Mouse (Mus musculus) left cerebral cortex, postnatal 4 days (tissue): ENCODE measurements around the gene Stard5. TPM values are rescaled to one million over a fixed set of nuclear protein-coding genes. Genes with fewer than 3 reads are reported as not detected.

Experiments
- DNase-seq: peaks from one replicate; pipeline ENCODE4 v3.0.0-alpha.2; 2022
- intact Hi-C: fragments of 180-260 bp; cut with DNase I; formaldehyde crosslinking; loops from one replicate; pipeline ENCODE4 v1.15.1; 2025
- total RNA-seq, 2 experiments: library from RNA; stranded (reverse); gene quantifications; 2 replicates each; pipeline ENCODE4 v1.2.3; 2021

The Stard5 gene
- total RNA-seq, result 10 to 100 TPM; 10.2 to 10.4 TPM

DNA sequence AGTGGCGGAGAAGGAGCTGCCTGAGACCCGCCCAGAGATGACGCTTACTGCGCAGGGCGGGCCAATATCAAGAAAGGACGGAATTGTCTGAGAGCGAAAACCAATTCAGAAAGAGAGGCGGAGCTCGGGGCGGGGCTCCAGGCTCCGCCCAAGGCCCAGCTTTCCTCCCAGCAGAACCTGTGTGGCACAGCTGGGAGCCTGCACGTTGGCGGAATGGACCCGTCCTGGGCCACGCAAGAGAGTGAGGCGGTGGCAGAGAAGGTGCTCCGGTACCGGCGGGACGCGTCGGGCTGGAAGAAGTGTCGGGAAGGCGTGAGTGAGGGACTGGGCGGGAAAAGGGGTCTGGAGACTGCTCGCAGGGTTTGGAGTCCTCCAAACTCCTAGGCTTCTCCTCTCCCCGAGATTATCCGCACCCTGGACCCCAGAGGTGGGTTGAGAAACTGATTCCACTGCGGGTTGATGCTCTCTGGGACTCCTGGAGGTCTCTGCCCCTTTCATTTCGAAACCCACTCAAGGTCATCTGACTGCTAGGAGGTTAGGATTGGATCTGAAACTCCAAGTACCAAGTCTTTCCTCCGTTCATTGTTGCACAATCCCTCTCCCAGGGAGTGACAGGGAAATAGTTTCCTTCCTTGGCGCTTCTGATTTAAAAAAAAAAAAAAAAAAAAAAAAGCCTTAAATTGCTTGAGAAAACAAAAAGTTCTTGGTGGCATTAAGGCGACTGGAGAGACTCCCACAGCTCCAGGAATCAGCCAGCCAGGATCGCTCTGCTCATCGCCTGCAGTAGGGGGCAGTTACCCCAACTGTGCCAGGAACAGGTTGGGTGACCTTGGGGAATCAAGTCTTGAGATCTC is at the start of gene Stard5:
Stard5 (plus strand) TSS at position 132 of the 854 bp plus-strand sequence.
- intact Hi-C loops, result no loop called here
- DNase-seq, result peak; percentile 84

DNA sequence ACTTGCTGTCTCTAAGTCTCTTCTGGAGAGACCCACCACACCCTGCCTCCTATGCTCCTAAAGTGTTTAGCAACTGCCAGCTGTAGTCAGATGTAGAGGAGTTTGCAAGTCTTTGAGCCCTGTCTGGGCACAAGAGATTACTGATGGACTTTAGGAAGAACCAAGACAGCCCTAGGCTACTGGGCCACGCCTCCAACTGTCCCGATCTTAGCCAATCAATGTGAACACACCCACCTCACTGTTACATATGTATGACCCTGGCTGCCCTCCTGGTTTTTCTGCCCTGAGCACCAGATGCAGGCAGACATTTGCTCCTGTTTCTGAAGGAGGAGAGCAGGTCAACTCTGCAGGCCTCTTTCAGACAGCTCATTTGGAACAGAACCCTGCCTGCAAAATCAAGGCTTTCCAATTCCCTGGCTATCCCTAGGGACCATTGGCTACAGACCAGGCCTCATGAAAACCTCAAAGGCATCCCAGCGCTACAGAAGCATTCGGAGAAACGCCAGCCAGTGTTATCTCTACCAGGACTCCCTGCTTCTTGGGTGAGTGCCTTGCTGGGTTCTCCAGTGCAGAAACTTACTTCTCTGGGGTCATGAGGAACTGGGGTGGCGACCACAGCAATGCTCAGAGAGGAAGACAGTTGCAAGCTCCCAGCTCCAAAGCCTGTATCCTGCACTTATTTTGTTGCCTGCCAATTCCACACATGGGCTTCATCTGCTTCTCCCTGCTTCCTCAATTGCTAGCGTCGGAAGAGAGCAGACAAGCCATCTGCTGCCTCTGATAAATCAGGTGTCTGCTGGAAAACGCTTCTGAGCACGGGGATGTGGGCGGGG is 46.9 kb upstream of the Stard5 start, which contains the start of gene Tmc3:
Tmc3 (plus strand) TSS at position 289 of the 833 bp plus-strand sequence.
- intact Hi-C loops, result no loop called here
- peak; percentile 71 for DNase-seq

DNA sequence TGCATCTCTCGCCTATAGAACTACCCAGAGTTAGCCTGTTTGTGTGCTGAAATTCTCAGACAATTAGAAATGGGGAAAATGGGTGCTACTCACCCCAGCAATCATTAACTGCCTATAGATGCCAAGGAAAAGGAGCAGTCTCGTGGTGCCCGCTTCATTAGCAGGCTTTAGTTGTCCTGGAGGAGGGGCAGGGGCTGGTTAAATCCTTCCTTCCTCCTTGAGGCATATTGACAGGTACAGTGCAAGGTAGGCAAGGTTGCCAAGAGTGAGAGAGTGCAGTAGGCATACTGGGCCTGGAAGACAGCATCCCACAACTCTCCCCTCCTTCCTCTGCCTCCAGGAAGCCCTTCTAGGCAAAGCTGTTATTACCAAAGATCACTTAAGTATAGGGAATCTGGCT is 37.7 kb upstream of the Stard5 start:
- intact Hi-C loops, result no loop called here
- DNase-seq, result no peak

DNA sequence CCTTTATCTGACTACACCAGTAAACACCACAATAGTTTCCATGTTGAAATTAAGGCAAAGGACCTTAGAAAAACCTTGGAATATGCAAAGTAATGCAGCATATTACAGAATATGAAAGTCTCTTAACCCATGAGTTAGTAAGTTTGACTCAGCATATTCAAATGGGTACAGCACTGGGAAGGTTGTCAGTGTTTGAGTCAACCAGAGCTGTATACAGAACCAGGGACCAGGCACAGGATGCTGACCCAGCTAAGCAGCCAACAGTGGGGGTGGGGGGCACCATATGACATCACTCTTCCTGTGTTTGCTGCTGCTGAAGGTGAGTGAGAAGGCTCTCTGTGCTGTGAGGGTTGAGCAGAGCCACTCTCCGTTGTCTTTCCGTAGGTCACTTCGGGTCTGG is 34.7 kb upstream of the Stard5 start:
- intact Hi-C loops, result no loop called here
- no peak for DNase-seq

DNA sequence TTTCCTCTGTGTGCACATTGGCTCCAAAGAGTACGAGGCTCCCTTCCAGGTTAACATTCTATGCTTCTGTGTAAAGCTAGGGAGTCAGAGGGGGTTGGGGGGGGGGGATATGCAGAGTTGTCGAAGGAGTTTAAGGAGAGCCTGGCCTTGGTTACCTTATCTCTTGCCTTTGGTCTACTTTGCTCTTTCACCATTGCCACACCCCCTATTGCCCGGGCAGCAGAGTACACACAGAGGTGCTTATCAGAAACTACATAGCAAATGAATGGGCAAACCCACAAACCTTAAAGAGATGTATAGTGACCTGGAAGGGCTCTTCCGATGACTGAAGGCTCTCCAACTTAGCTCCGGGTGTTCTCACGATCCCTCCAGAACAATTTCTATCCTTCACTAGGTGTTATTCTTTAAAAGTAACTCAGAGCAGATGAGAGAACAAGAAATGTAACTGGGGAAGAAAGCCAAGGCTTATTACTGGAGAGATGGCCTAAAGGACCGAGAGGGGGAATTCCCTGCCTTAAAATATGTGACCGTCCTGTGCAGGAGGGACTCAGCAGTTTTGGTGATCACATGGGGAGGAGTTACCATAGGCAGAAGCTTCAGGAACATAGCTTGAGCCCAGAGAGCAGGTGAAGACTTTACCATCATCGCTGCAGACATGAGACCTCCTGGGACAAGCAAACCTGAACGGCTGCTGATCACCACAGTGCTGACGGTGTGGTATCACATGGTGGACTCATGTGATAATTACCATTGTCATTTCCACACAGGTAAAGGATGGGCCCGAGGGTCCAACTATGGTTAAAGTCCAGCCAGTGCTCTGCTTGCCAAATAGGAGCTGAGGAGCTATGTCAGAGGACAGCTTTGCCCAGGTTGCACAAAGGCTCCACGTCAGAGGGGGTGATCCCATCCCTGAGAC is 32.5 kb upstream of the Stard5 start:
- DNase-seq, result no peak
- intact Hi-C loops, result no loop called here

DNA sequence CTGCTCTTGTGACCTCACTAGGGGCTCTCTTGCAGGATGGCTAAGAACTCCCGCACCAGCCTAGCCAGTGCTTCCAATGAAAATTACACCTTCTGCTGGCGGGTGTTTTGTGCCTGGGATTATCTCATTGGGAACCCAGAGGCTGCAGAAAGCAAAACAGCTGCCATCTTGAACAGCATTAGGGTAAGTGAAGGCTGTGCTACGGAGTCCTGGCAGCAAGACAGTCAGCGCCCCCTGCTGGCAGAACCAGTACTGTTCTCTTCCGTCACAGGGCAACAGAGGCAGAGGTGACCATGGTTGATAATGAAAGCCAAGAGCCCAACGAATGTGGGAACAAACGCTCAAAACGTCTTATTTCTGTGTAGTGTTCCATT is 31.9 kb upstream of the Stard5 start:
- DNase-seq, result peak; percentile 51
- intact Hi-C loops, result no loop called here

DNA sequence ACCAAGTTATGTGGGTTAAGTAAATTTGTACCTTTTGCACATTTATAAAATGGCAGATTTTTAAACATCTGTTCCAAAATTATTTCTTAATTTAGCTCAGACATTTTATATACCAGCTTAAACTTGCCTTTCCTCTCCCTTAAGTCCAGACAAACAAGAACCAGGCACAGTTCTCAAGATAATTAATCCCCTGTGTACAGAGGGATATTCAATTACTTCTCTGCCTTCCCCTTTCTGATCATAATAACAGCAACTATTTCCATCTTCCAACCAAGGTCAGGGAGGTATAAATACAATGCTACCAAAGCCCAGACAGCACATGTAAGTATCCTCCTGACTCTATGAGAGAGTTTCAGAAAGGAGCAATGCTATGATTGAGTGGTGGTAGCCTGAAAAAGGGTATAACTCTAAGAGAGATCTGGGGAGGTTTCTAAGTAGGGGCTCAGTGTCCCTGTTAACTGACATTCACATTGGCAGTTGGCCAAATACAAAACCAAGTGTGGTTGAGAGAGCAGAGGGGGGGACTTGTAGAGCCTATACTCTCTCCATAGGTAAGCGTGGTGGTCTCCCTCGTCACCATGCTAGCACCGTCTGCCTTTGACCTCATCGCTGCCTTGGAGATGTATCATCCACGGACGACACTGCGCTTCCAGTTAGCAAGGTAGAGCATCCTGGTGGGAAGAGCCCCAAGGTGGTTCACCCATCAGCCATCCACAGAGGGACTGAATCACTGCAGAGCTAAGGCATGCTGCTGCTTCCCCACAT is 27.4 kb upstream of the Stard5 start:
- intact Hi-C loops, result no loop called here
- no peak for DNase-seq

DNA sequence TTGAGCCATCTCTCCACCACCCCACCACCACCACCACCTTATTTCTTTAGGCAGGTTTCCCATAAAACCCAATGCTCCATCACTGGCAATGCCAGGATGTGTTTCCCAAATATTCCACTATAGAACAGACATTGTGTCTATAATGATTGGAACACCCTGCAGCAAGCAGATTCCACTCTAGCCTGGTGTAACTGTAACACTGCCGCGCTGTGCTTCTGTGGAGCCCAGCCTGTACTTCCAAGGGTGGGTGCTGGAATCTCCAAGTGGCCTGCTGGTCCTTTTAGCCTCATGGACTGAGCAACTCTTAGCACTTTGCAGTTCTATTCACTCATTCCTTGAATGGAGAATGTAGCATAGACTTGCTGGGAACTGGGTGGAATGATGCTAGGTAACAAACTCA is 25.0 kb upstream of the Stard5 start:
- DNase-seq, result no peak
- intact Hi-C loops, result no loop called here

DNA sequence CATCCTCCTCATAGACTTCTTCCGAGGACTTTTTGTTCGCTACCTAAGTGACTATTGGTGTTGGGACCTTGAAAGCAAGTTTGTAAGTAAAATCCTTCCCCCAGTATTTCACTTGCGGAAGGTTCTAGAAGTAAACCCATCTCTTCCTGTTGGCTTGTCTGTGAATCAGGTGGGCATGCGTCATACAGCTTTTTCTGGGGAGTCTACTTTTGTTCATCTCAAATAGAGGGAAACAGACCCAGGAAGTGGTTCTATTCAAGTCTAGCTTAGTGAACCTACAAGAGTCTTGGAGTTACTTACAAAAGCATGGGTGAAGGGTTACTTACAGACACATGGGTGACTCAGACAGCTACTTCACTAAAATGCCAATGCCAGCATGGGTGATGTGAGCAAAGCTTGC is 21.9 kb upstream of the Stard5 start:
- no peak for DNase-seq
- intact Hi-C loops, result no loop called here

DNA sequence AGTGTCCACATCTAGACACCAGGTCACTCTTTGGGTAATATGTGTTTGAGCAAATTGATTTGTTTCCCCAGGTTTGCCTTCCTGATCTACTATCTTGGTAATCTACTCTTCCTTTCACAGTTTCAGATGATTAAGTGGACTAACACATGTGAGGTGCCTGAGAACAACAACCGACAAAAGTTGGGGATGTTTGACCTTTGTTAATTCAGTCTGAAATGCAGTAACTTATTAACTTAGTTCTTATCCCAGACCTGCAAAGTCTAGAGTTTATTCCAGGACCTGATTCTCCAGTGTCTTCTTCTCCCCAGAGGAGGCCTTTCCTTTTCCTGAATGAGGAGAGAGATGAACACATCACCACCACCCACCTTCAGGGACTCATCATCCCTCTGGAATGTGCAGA is 19.9 kb upstream of the Stard5 start:
- no peak for DNase-seq
- intact Hi-C loops, result no loop called here

DNA sequence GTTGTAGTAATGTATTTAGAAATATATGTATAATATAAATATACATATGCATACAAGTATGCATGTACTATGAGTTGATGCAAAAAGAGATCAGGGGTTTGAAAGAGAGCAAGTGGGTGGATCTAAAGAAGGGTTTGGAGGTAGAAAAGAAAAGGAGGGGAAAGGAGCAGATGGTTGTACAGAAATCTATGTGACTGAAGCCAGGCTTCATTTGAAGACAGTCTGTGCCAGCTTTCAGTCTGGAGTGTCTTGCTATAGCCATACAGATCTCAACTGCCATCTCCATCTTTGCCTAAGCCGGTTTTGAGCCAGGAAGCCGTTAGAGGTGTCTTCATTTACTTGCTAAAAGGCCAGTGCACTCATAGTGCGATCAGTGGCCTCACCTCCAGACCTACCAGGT is 16.5 kb upstream of the Stard5 start:
- DNase-seq, result no peak
- intact Hi-C loops, result no loop called here

DNA sequence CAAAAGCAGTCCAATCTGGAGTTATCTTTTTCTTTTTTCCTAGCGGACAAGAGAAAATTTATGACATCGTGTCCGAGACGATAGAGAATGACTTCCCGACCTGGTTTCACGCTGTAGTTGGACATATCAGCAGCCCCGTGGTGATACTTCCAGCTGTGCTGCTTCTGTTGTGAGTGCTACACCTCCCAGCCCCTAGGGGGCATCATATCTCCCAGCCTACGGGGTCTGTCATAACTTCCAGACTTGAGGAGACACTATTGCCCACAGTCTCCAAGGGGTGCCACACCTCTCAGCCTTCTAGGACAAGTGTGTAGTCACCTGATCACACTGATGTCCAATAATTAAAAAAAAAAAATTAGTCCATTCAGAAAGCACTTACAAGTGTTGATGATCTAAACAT is 15.9 kb upstream of the Stard5 start:
- intact Hi-C loops, result no loop called here
- DNase-seq, result no peak

DNA sequence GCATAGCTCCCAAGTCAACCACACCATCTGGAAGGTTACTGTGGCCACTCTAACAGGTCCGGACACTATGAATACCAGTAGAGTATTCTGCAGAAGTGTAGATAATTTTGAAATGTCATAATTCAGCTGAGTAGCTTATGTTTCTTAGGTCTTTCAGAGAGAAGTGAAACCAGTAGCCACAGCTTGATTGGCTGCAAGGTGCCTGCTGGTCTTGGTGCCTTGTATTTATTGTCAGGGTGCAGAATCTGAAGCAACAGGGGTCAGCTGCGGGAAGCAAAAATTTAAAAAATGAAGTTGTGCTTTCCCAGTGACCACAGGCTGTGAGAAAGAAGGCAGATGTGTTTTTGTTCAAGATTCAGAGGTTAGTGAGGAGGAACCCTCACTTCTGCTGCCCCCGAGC is 15.5 kb upstream of the Stard5 start:
- DNase-seq, result no peak
- intact Hi-C loops, result no loop called here

DNA sequence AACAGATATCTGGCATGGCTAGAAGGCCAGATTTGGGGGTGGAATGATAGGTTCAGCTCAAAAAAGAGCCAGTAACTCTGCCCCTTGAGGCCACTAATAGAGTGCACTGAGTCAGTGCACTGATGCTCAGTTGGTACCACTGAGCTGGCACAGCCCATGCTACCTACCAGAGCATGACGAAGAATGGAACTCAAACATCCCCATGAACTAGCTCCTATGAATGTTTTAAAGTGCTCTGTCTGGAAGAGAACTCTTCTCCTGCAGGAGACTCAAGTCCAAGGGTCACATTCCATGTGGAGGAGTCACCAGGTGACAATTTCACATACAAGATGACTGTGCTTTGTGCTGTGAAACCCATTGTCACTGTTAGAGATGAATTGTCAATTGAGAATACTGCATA is 13.1 kb upstream of the Stard5 start:
- intact Hi-C loops, result no loop called here
- no peak for DNase-seq

DNA sequence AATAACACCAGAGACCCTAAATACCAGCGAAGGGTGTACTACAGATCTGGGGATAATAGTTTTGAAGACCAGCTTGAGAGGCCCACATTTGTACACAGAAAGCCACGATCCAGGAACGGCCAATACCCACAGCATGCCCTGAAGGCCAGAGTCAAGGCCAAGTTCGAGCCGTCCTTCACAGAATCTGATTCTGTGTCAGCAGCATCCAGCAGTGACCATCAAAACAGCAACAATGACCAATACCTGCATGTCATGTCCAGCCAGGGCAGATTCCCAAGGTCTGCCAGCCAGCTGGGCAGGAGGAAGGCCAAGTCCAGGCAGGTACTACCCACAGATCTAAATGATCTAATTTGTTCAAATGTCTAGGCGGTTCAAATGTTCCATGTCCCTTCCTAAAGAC is 9.2 kb upstream of the Stard5 start:
- no peak for DNase-seq
- intact Hi-C loops, result no loop called here

DNA sequence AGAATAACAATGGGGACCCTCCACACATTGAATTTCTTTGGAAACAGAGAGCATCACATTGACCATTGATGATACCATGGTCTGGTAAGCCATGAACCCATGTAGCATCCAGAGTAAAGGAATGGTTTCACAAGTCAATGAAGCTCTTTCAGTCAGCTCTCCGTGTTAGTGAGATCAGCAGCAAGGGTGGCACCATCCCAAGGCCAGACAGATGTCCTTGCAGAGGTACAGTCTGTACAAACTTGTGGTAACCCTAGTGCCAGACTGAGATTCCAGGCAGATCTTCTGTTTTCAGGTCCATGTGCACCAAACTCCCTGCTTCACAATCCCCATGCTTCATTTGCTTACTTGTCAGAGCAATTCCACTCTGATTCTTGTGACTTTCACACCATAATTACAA is 7.7 kb upstream of the Stard5 start:
- DNase-seq, result no peak
- intact Hi-C loops, result no loop called here

DNA sequence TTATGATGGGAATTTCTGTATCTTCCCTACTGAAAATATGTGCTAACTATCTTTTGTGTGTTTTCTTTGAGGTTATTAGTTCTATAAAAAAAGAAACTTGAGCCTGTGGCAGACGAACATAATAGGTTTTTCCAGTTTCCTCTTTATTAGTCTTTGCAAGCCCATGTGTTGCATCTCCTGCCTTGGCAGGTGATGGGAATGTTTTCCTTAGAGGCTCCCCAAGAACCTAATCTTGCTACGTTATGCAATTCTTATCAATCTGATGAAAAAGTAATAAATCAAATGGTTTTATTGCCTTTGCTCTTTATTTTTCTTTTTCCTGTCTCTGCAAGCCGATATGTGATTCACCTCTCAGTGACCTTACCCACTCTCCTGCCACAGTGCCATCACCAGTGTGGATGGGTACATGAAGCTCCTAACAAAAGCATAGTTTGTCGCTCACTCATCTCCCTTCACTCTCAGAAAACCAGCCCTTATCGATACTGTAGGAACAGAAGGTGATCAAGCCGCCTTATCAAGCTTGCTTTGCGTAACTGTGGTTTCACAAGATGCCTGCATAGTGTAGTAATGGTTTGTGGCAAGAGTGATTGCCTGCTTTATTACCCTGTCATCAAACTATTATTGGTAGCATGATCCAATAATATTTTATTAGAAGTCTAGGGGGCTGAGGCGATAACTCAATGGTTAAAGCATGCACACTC is 5.1 kb upstream of the Stard5 start:
- no peak for DNase-seq
- intact Hi-C loops, result no loop called here

DNA sequence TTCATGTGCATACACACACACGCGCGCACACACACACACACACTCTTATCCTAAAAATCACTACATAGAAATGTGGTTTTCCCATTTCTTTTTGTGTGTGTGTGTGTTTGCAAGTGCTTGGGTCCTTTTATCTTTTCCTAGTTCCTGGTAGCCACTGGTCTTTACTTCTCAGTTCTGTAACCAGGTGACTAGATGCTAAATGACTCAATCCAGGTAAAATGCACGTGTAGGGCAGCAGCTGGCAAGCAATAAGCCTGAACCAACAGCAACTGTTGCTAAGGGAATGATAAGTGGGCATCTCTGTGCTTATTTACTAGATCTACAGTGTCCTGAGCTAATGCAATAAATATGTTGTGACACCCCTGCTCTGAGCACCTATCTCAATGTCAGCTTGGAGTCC is 4.4 kb upstream of the Stard5 start:
- intact Hi-C loops, result no loop called here
- DNase-seq, result no peak

DNA sequence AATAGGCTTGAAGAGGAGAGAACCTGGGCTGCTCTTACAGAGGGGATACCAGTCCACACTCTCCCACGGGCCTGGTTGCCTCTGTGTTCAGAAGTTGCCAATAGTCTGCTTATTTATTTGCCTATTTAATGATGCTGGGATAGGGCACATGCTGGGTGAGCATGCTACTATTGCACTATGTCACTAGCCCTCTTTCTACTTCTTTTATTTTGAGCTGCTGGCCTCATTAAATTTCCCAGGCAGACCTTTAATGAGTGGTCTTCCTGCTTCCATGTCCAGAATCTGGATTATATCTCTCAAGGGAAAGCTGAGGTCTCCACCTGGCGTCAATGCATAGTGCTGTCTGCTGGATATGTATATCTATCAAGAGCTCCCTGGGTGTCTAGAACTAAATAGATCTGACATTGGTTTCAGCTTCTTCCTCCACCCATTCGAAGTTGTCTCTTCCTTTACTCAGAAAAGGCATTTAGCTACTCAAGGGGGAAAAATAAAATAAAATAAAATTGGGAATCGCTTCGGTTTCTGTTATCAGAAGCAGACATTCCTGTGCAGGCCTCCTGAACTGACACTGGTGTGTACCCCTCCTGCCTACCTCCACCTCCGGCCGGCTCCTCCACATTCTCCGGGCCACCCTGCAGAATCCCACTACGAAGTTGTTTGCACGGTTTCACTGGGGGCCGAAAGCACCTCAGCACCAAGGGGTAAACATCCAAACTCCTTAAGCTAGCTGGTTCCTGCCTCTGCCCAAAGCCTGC is 509 bp upstream of the Stard5 start:
- no peak for DNase-seq
- intact Hi-C loops, result no loop called here
